Mouse (Mus musculus) ovary, adult 18-20 months (tissue): ENCODE results near the gene Mrtfb.
A peak's percentile ranks its signal among the peaks of the same experiment; 100 is the strongest.

ENCODE experiments used
- DNase-seq: peaks from one replicate; pipeline ENCODE4 v3.0.0; 2022; ENCODE audit warnings: low spot score, mixed read lengths

Gene Mrtfb

DNA sequence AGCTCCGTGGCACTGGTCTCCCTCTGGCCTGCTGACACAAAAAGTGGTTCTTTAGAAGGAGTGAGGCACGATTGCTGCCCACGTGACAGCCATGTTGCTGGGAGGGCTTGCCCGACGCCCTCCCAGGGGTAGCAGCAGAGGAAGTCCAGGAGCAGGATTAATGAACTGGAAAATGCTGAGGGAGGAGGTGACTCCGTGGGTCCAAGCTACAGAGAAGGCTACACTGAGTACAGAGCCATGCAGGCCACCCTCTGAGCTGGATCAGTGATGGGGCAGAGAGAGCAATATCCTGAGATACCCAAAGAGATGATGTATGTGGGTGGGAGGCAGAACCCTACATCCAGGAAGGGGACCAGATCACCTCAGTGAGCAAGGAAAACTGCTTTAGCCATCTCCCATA lies 148.4 kb downstream of the Mrtfb start:
- no peak for DNase-seq

DNA sequence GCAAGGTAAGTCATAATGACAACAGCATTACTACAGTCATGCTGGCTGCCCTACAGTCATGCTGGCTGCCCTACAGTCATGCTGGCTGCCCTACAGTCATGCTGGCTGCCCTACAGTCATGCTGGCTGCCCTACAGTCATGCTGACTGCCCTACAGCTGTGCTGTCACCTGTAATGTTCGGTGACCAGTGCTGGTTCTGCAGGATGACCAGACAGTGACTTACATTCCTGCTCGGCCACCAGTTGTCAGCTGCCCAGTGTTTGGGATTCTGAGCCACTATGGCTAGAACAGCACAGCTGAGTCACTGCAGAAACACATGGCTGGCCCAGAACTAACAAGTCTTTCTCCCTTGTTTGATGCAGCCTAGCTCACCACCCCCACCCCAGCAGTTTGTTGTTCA lies 149.1 kb downstream of the Mrtfb start:
- no peak for DNase-seq

DNA sequence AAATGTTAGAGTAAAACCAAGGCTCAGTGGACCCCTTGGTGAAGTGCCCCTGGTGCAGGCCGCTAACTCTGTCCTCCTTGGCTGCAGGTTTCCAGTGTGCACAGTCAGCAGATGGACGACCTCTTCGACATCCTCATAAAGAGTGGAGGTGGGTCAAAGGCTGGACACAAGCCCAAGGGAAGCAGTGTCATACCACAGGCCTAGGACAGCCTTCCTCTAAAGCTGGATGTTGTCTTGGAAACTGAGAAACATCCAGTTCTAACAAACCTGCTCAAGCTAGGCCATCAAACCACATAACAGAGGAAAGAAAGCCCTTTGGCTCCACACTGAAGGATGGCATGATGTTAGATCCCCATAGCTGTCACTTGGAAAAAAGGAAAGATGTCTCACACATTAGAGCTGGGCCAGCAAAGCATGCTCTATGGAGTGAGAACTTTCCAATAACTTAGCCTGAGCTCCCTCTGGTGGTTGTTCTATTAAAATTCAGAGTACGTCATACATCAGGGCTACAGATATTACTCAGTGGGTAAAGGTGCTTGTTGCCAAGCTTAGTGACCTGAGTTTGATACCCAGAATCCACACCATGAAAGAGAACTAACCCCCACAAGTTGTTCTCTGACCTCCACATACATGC lies 153.4 kb downstream of the Mrtfb start:
- no peak for DNase-seq

DNA sequence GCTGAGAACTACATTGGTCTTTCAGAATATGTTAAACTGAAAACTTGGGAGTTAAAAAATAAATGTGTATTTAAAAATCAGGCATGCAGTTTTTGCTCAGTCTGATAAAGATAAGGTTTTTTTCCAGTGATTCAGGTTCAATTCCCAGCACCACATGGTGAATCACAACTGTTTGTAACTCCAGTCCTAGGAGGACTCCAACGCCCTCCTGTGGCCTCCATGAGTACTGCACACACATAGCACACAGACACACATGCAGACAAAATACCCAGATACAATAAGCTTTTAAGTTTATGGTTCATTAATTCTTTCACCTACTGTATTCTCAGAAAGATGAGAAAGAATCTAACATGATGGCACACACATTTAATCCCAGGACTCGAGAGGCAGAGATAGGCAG lies 154.5 kb downstream of the Mrtfb start:
- DNase-seq = no peak

DNA sequence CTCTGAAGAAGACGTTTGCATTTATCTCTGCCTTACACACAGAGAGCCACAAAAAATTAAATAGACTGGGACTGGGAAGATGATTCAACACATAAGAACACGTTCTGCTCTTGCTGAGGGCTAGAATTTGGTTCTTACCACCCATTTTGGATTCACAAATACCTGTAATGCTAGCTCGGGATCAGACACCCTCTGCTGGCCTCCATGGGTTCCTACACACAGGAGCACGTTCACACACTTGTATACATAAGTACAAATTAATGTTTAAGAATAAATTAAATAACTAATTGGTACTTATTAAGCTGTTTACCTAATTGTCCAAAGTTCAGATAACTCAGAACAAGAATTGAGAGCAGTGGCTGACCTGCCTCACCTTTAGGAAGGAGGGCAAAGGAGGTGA lies 155.2 kb downstream of the Mrtfb start:
- DNase-seq = no peak

DNA sequence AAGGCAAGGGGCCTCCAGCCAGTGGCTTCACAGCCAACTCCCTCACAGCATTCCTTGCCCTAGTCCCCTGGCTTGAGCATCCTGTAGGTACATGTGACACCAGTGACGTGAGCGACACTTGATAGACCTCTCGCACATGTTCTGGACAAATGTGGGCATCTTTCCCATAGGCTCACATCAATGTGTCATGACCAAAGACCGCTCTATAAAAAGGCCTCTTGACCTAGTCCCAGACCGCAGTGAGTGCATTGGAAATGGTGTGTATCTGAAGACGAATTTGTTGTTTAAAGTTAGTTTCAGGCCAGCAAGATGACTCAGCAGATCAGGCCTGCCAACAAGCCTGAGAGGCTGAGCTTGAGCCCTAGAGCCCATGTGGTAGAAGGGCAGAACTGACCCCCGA lies 158.3 kb downstream of the Mrtfb start:
- DNase-seq = no peak

DNA sequence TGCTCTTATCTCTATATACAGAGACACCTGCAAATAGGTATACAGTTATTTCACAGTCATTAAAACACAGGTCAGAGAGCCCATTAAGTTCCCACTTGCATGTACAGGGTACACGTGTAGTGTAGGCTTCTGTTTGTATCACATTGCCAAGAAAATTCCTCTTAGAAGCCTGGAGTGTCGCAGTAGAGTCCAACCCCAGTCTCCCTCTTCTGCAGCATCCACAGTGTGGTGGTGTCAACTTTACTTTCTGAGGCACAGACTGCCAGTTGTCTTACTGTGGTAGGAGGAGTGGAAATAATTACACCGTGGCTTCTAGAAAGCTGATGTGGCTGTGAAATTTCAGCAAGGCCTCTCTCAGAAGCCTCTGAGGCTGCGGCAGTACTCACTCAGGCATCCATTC lies 158.7 kb downstream of the Mrtfb start:
- DNase-seq = no peak

DNA sequence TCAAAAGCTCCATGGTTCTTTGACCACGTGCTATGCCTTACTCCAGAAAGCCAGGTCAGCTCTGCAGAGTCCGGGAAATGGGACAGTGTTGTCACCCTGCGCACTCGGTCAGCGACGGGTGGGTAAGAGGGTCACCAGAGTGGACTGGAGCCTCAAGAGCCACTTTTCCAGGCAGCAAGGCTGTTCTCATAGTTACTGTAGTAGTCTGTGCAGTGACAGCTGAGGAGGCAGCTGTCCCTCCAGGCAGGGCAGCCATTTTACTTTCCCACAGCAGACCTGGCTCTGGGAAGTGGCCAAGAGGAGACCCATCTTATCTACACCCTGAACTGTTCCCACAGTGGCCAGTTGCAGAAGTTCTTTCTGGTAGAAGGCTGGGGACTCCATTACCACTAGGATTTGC lies 159.2 kb downstream of the Mrtfb start:
- no peak for DNase-seq

DNA sequence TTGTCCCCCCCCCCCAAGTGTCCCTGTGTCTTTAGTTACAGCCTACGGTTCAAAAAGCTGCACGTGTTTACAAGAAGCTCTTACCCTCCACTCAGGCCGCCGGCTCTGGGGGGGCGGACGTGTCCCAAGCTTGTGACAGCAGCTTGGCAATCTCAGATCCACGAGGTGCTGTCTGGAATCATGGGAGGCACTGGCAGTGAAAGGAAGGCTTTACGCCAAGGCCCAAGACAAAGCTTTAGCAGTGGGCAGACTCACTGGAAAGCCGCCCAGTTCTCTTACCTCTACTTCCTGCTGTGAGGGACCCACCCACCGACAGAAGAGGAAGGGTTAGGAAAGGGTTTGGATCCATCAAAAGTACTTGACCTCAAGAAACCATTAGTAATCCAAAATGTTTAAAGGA lies 160.2 kb downstream of the Mrtfb start:
- DNase-seq = peak; percentile 31

DNA sequence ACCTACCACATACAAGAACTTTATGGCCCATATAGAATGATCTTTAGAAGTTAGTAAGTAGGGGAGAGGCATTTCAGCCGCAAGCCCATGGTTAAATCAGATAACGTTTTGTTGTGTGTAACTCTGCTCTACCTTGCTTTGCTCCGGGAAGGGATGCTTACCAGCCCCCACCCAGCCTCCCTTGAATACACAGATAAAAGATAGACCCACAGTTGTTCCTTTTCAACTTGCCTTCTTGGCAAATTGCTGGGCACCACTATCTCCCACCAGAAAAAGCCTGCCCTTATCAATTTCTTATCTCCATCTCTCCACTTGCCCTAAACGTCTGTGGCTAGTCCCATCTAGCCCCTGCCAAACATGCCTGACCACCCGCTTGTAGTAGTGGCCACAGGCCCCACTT lies 161.6 kb downstream of the Mrtfb start:
- DNase-seq = no peak

DNA sequence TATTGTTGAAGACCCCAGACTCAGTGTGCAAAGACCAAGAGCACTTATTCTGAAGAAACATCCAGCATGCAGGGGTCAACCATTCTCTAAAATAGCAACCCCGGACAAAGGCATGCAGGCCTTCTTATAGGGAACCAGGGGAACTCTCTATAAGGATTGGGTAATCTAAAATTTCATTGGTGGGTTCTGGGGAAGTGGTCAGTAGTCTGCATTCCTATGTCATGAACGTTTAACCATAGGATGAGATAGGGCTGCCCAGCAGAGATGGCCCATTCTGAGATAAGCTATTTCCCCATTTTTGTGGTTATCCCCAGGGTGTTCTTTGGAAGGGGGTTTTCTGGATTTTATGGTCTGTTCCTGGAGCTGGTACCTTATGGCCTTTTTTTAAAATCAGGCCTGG lies 163.5 kb downstream of the Mrtfb start:
- no peak for DNase-seq

DNA sequence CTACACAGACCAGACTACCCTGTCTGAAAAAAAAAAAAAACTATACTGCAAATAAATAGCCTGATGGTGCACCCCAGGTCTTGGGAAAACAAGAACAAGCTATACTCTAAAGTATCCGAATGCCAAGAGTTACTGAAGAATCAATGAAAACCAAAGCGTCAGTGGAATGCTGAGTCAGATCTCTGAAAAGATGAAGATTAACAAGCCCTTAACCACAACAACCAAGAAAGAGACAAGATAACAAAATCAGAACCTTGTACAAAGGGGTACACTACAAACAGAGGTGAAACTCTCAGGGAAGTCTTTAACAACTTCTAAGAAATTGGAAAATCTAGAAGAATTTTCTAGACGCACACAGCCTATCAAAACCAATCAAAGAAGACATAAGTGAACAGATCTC lies 166.2 kb downstream of the Mrtfb start:
- DNase-seq = no peak

DNA sequence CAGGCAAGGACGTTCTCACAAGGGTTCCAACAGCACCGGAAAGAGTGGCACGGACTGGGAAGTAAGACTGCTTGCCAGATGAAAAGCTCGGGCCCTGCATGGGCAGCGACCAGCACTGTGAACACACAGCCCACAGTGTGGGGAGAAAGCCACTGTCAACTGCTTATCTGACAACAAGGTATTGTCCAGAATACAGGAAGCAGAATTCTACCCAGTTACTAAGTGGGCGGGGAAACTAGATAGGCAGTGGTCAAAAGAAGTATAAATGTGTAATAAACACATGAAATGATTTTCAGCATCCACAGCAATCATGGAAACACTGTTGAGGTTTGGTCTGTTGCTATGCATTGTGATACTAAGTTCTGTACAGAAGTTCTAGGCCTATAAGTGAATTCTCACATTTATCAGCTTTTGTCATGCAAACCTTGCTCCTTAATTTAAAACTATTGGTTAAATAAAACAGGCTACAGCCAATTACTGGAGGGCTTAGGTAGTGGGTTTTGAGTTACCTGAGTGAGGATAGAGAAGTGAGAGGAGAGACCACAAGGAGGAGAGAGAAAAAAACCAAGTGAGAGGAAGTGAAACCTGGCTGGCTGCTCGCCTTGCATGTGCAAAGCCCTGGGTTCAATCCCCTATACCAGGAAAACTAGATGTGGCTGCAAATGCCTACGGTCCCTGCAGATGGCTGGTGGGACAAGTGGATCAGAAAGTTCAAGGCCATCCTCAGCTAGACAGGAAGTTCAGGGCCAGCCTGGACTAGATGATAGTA lies 167.5 kb downstream of the Mrtfb start:
- DNase-seq = no peak

DNA sequence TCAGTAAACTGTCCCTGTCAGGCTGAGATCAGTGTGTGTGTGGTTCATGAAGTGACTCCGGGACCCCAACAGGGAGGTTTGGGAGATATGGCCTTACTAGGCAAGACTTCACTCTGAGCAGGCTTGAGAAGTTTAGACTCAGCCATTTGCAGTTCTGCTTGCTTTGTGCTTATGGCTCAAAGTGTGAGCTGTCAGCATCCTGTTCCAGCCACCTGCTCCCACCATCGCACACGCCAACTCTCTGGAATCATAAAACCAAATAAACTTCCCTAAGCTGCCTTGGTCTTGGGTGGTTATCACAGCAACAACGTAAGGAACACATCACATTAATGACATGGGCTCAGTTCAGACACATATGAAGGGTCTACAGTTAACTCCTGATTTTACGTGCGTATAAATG lies 169.5 kb downstream of the Mrtfb start:
- no peak for DNase-seq

DNA sequence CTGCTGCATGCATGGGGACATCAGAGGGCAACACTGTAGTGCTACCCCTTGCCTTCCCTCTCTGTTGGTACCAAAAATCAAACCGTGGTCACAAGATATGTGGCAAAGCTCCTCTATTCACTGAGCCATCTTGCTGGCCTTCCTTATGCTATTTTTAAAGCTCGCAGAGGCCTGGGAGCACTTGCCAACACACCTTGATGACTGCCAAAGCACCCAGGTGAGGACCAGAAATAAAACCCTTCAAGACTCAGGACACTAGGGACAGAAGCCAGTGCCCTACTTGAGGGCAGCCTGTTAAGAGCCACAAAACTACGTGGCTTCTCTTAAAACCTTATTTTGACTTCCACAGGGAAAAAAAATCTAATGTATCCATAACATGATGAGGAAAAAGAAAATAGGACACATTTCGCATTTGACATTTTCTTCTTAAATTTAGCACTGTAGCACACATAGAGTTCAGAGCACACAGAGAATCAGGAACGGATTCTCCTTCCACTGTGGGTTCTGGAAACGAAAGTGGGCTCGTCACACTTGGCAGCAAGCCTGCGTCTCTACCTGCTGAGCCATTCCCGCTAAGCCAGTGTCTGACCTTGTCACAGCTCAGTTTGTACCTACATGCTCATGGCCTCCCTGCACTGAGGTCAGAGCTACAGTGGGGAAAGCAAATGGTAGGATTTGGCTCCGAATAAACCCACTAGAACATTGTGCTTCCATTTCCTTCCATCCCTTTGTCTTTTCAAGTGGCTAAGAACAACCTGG lies 170.7 kb downstream of the Mrtfb start:
- DNase-seq = no peak

DNA sequence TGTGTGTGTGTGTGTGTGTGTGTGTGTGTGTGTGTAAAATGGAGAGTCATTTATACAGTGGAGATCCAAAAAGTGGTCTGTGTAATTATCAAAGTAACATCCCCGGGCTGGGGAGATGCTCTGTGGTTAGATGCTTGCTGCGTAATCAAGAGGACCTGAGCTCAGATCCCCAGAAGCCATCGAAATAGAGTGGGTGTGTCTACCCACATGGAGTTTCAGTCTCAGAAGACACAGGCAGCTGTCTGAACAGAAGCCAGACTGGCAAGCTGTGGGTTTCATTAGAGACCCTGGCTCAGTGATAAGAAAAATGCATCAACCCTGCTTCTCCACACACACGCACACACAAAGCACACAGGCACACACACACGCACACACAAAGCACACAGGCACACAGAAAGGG lies 171.8 kb downstream of the Mrtfb start:
- no peak for DNase-seq

DNA sequence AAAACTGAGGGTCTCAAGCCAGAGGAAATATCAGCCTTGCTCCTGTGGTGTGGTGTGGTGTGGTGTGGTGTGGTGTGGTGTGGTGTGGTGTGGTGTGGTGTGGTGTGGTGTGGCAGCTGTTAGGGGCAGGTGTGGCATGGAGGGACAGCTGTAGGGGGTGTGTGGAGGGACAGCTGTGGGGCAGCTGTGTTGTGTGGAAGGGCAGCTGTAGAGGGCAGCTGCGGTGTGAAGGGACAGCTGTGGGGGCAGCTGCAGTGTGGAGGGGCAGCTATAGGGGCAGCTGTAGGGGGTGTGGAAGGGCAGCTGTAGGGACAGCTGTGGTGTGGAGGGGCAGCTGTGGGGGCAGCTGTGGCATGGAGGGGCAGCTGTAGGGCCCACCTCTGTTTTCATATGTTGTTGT lies 172.5 kb downstream of the Mrtfb start:
- DNase-seq = no peak

DNA sequence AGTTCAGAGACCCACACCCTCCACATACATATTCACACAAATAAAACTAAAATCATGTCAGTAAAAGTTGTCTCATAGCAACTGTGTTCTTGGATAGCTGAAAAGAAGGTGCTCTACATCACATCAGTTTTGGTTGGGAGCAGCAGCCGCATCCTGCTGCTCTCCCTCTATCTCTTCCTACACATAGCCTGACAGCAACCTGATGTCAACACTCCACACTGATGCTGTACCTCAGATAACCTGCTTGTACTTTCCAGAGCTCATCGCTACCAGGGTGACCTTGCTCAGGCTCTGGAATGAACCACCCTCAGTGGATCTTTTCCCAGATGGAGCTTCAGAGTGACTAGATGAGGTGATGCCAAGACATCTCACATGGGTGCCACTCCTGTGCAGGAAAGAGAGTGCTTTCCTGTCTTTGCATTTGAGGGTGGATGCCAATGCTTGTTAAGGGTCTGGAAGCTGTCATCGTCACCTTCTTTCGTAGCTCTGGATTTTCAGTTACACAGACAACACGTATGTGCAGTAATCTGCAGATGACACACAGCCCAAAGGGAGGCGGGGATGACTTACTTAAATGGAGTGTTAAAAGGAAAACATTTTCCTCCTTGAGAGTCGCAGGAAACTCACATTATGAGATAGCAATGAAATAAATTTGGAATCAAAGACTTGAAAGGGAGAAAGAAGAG lies 173.8 kb downstream of the Mrtfb start:
- no peak for DNase-seq

DNA sequence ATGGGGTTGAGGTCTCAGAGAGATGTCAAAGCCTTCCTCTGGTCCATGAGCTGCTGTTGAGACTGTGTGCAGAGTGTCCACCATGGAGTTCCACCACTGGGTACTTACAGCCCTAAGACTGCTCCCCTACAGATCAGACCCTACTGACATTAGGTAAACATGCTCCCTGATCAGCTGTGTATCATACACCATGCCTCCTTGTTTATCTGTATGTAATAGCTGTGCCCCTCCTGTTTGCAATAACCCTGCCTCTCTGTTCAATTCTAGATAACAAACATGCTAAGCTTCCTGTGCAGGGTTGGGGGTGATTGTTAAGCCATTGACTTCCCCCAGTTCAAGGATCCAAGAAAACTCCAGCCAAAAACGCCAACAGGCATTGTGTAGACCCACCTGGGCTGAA lies 174.7 kb downstream of the Mrtfb start:
- no peak for DNase-seq

DNA sequence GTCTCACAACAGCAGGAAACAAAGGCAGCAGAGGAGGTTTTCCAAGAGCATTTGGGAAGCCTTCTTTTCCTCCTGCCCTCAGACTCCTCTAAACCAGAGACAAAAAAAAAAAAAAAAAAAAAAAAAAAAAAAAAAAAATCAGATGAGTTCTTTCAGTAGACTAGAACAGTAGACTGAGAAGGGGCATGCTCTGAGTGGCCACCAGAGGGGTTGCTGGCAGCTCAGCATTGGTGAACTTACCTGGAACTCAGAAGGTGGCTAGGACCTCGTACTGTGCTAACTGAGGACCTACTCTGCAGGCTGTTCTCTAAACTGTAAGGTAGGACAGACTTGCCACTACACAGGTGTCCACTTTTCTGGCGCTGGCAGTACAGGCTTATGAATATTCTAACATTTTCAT lies 179.3 kb downstream of the Mrtfb start:
- DNase-seq = no peak

DNA sequence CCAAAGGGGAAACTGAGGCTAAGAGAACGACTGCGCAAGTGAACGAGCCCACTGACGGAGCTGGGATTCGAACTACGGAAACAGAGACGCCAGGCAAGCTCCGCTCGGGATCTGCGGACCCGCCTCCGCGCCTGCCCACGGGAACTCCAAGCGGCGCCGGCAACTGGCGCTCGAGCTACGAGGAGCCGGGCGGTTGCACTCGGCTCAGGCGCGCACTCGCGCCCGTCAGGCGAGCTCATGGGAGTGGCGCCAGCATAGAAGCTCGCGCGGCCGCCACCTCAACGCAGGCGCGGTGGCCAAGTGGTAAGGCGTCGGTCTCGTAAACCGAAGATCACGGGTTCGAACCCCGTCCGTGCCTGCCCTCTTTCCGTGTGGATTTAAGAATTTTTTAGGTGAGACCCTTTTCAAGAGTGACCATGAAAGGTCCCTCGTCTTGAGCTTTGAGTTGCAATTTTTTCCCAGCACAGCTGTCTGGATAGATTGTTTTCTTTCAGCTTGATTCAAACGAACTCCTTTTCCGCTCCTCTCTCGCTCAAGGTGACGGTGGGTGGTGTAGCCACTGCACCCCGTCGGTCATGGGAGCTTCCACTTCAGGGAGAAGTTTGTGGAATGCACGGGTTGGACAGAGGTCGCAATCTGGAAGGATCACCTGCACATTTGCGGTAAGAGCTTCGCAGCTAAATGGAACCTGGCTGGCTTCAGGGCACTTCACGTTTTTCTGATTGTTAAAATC lies 180.9 kb downstream of the Mrtfb start:
- DNase-seq = peak; percentile 94

DNA sequence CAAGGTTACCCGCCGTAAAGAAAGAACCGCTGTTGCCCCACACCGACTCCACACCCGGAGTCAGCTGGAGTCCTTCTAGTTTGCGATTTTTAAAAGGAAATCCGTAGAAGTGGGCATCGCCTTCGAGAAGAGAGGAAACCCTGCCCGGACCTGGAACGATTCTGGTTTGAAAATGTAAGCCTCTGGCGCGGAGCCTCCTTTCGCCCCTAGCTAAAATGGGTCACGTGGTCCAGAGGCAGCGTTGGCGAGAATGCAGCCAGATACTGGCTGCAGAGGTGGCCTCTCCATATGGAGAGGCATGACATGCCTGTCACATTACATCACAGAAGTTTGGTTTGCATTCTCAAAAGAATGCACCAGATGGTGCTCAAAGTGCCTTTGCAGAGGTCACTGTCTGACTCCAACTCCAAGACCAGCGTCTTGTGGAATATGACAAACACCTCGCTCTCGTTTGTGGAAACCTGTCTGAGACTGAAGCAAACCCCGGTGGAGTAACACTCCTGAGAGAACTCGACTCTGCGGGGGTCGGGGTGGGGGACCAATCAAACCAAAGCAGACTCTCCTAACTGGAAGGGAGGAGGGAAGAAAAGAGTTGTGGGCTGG lies 181.6 kb downstream of the Mrtfb start:
- peak; percentile 13 for DNase-seq
